Mouse (Mus musculus) kidney, embryonic 15.5 days (tissue): ENCODE data around the gene Nr2e1. TPM values are rescaled to one million over a fixed set of nuclear protein-coding genes. Genes with fewer than 3 reads are reported as not detected.

Experiments
- ATAC-seq: fragments of 200-750 bp; cut with Nextera tagmentation; replicated peaks from 2 replicates; pipeline ENCODE4 v1.8.0; 2017; ENCODE audit warnings: moderate TSS enrichment; ENCODE audit not compliant: low FRiP score
- H3K27ac ChIP-seq: fragments of 300-500 bp; sonication (generic); 2 replicates; pipeline ENCODE4 v1.5.1; 2015; ENCODE audit warnings: mild to moderate bottlenecking, inconsistent platforms
- H3K27me3 ChIP-seq: fragments of 300-500 bp; sonication (generic); 2 replicates; pipeline ENCODE4 v1.6.1; 2015; ENCODE audit warnings: inconsistent platforms
- H3K36me3 ChIP-seq: fragments of 300-500 bp; sonication (generic); 2 replicates; pipeline ENCODE4 v1.6.1; 2015; ENCODE audit warnings: inconsistent platforms
- H3K4me1 ChIP-seq: fragments of 300-500 bp; sonication (generic); 2 replicates; pipeline ENCODE4 v1.6.1; 2015; ENCODE audit warnings: inconsistent platforms
- H3K4me2 ChIP-seq: fragments of 300-500 bp; sonication (generic); 2 replicates; pipeline ENCODE4 v1.6.1; 2015; ENCODE audit warnings: moderate library complexity, mild to moderate bottlenecking, inconsistent platforms
- H3K4me3 ChIP-seq: fragments of 300-500 bp; sonication (generic); replicated peaks from 2 replicates; pipeline ENCODE4 v1.5.1; 2015; ENCODE audit warnings: mild to moderate bottlenecking, inconsistent platforms
- H3K9ac ChIP-seq: fragments of 300-500 bp; sonication (generic); 2 replicates; pipeline ENCODE4 v1.6.1; 2015; ENCODE audit warnings: mild to moderate bottlenecking, inconsistent platforms
- H3K9me3 ChIP-seq: fragments of 300-500 bp; sonication (generic); replicated peaks from 2 replicates; pipeline ENCODE4 v1.6.1; 2016; ENCODE audit warnings: inconsistent platforms
- WGBS: fragments of 180-500 bp; shearing (Covaris S2); methylation state at CpG from one replicate; pipeline ENCODE4 v1.1.7; 2015; ENCODE audit warnings: mixed read lengths; 5-methylcytosine and 5-hydroxymethylcytosine counted together
- polyA plus RNA-seq: library from polyadenylated mRNA; unstranded; fragments of >200 nt; fragmentation: Nextera tagmentation; extraction: Ambion mirVana; gene quantifications from 2 replicates; pipeline ENCODE4 v1.2.1, GENCODE M21; 2015

Nr2e1 gene
- polyA plus RNA-seq, 1 experiment from 2014 or later: 0.17 TPM

GRCm38 (mm10) chr10:42584436-42584983, 1.1 kb upstream of the Nr2e1 start:
- H3K4me1 ChIP-seq: peaks cover 46% of the 10 kb centered on the region
- H3K36me3 ChIP-seq: no peaks in the 10 kb centered on the region
- H3K27me3 ChIP-seq: peaks cover 100% of the 10 kb centered on the region
- H3K27ac ChIP-seq: no peak overlapping the region
- WGBS: under 1% methylated on average over 37 of the region's 37 CpGs
- no peak overlapping the region for H3K9ac ChIP-seq
- peak overlapping the region; percentile 50 for H3K4me2 ChIP-seq
- ATAC-seq: no peak
- H3K9me3 ChIP-seq: no peaks in the 10 kb centered on the region
- H3K4me3 ChIP-seq: peak overlapping the region; percentile 25

- H3K9ac ChIP-seq: no peak overlapping the region
- peak overlapping the region; percentile 50 for H3K4me2 ChIP-seq
- 2% methylated on average over 32 of the region's 32 CpGs for WGBS
- H3K4me3 ChIP-seq: peak overlapping the region; percentile 25
- H3K27me3 ChIP-seq: peaks cover 100% of the 10 kb centered on the region
- H3K9me3 ChIP-seq: no peaks in the 10 kb centered on the region
- no peak overlapping the region for H3K27ac ChIP-seq
- peaks cover 49% of the 10 kb centered on the region for H3K4me1 ChIP-seq
- ATAC-seq: no peak
- no peaks in the 10 kb centered on the region for H3K36me3 ChIP-seq
These were observed 537 bp upstream of the Nr2e1 start for GRCm38 (mm10) chr10:42583902-42584435.

- H3K27me3 ChIP-seq: peaks cover 100% of the 10 kb centered on the region
- ATAC-seq: no peak
- peak overlapping the region; percentile 26; the same call in 1 of the 2 replicates for H3K4me2 ChIP-seq
- under 1% methylated on average over 44 of the region's 44 CpGs for WGBS
- H3K27ac ChIP-seq: no peak overlapping the region
- H3K9ac ChIP-seq: no peak overlapping the region
- peak overlapping the region; percentile 25 for H3K4me3 ChIP-seq
- peaks cover 52% of the 10 kb centered on the region for H3K4me1 ChIP-seq
- no peaks in the 10 kb centered on the region for H3K9me3 ChIP-seq
- no peaks in the 10 kb centered on the region for H3K36me3 ChIP-seq
These were observed 794 bp downstream of the Nr2e1 start for GRCm38 (mm10) chr10:42582566-42583110.

- no peak overlapping the region for H3K27ac ChIP-seq
- H3K4me2 ChIP-seq: 0 out of 2 replicates have a peak overlapping the region, but pooled peaks have one; percentile 1
- H3K4me3 ChIP-seq: peak overlapping the region; percentile 6; the same call in 1 of the 2 replicates
- H3K9me3 ChIP-seq: no peaks in the 10 kb centered on the region
- H3K27me3 ChIP-seq: peaks cover 100% of the 10 kb centered on the region
- H3K36me3 ChIP-seq: no peaks in the 10 kb centered on the region
- ATAC-seq: no peak
- H3K9ac ChIP-seq: no peak overlapping the region
- 2% methylated on average over 44 of the region's 45 CpGs for WGBS
- H3K4me1 ChIP-seq: peaks cover 52% of the 10 kb centered on the region
These were observed 1.5 kb downstream of the Nr2e1 start for GRCm38 (mm10) chr10:42581694-42582565.

- Histone ChIP-seq H3K9ac (no peak overlapping the region), H3K27ac (no peak overlapping the region), H3K36me3 (no peaks in the 10 kb centered on the region), H3K4me3 (0 out of 2 replicates have a peak overlapping the region, but pooled peaks have one; percentile 2), H3K27me3 (peaks cover 100% of the 10 kb centered on the region), H3K4me1 (peaks cover 52% of the 10 kb centered on the region), H3K4me2 (no peak overlapping the region), H3K9me3 (no peaks in the 10 kb centered on the region)
- WGBS: 1% methylated on average over 7 of the region's 7 CpGs
- no peak for ATAC-seq
These were observed 2.5 kb downstream of the Nr2e1 start for GRCm38 (mm10) chr10:42580951-42581277.

- ATAC-seq: no peak
- H3K4me1 ChIP-seq: peaks cover 52% of the 10 kb centered on the region
- H3K9ac ChIP-seq: no peak overlapping the region
- H3K36me3 ChIP-seq: no peaks in the 10 kb centered on the region
- peak overlapping the region; percentile 45 for H3K4me2 ChIP-seq
- WGBS: under 1% methylated on average over 29 of the region's 29 CpGs
- H3K9me3 ChIP-seq: no peaks in the 10 kb centered on the region
- H3K27me3 ChIP-seq: peaks cover 100% of the 10 kb centered on the region
- H3K27ac ChIP-seq: no peak overlapping the region
- peak overlapping the region; percentile 2 for H3K4me3 ChIP-seq
These were observed 3.1 kb downstream of the Nr2e1 start for GRCm38 (mm10) chr10:42580131-42580950.

- peak overlapping the region; percentile 45 for H3K4me2 ChIP-seq
- H3K27ac ChIP-seq: no peak overlapping the region
- WGBS: 1% methylated on average over 40 of the region's 41 CpGs
- H3K36me3 ChIP-seq: no peaks in the 10 kb centered on the region
- H3K4me1 ChIP-seq: peaks cover 51% of the 10 kb centered on the region
- no peak overlapping the region for H3K9ac ChIP-seq
- peak overlapping the region; percentile 2 for H3K4me3 ChIP-seq
- H3K9me3 ChIP-seq: no peaks in the 10 kb centered on the region
- H3K27me3 ChIP-seq: peaks cover 100% of the 10 kb centered on the region
- ATAC-seq: 0 out of 2 replicates have a peak, but pooled peaks have one; percentile 23
These were observed 3.8 kb downstream of the Nr2e1 start for GRCm38 (mm10) chr10:42579475-42580130.

- Histone ChIP-seq H3K4me2 (0 out of 2 replicates have a peak overlapping the region, but pooled peaks have one; percentile 45), H3K4me3 (peak overlapping the region; percentile 2; the same call in 1 of the 2 replicates), H3K4me1 (peaks cover 44% of the 10 kb centered on the region), H3K9ac (no peak overlapping the region), H3K27me3 (peaks cover 100% of the 10 kb centered on the region), H3K27ac (no peak overlapping the region), H3K9me3 (no peaks in the 10 kb centered on the region), H3K36me3 (no peaks in the 10 kb centered on the region)
- no peak for ATAC-seq
- WGBS: 1% methylated on average over 22 of the region's 22 CpGs
These were observed 4.5 kb downstream of the Nr2e1 start for GRCm38 (mm10) chr10:42578698-42579474.

GRCm38 (mm10) chr10:42578281-42578675, 5.2 kb downstream of the Nr2e1 start:
- Histone ChIP-seq H3K27me3 (peaks cover 100% of the 10 kb centered on the region), H3K36me3 (no peaks in the 10 kb centered on the region), H3K9me3 (no peaks in the 10 kb centered on the region), H3K4me2 (no peak overlapping the region), H3K9ac (no peak overlapping the region), H3K27ac (no peak overlapping the region), H3K4me3 (no peak overlapping the region), H3K4me1 (peaks cover 38% of the 10 kb centered on the region)
- ATAC-seq: no peak
- 2% methylated on average over 15 of the region's 15 CpGs for WGBS

- Histone ChIP-seq H3K4me2 (no peak overlapping the region), H3K27me3 (peaks cover 100% of the 10 kb centered on the region), H3K4me1 (peaks cover 34% of the 10 kb centered on the region), H3K36me3 (no peaks in the 10 kb centered on the region), H3K9ac (no peak overlapping the region), H3K9me3 (no peaks in the 10 kb centered on the region), H3K4me3 (no peak overlapping the region), H3K27ac (no peak overlapping the region)
- ATAC-seq: no peak
- under 1% methylated on average over 15 of the region's 15 CpGs for WGBS
These were observed 5.7 kb downstream of the Nr2e1 start for GRCm38 (mm10) chr10:42577525-42578280.
